ENCODE assay signal across 8 mouse cellular contexts in genomic region chr6:56715270-56715666, GRCm38 (mm10). TPM values are rescaled to one million over a fixed set of nuclear protein-coding genes. Genes with fewer than 3 reads are reported as not detected.
DNase-seq lines count a peak whose midpoint lies in the region; ATAC-seq lines count a peak whose summit lies in the region.

No protein-coding gene starts in this region.

- DNase-seq in lung, adult 18-20 months: peak; percentile 50 to 56
- DNase-seq in lung, postnatal 4 days: no peak
- DNase-seq in ZHBTc4 (ENCODE audit: low read depth, low spot score): peak; percentile 90
- DNase-seq in adrenal gland, adult 8-10 months: no peak
- no peak for DNase-seq in ovary, postnatal 10 days (ENCODE audit: low spot score)

- H3K36me3 ChIP-seq in forebrain, embryonic 16.5 days (ENCODE audit: control insufficient read depth, insufficient read depth): no peaks in the 10 kb centered on the region
- H3K36me3 ChIP-seq in limb, embryonic 13.5 days: no peaks in the 10 kb centered on the region
- no peaks in the 10 kb centered on the region for H3K36me3 ChIP-seq in midbrain, embryonic 15.5 days (replicated peaks)

- H3K27ac ChIP-seq in forebrain, embryonic 16.5 days (ENCODE audit: low read length): peak overlapping the region; percentile 97
- H3K27ac ChIP-seq in limb, embryonic 13.5 days: peak overlapping the region; percentile 94
- peak overlapping the region; percentile 95 for H3K27ac ChIP-seq in midbrain, embryonic 15.5 days

- H3K4me1 ChIP-seq in forebrain, embryonic 16.5 days (replicated peaks; ENCODE audit: control insufficient read depth, insufficient read depth, low read length): peaks cover 13% of the 10 kb centered on the region
- H3K4me1 ChIP-seq in limb, embryonic 13.5 days: peaks cover 9% of the 10 kb centered on the region
- peaks cover 18% of the 10 kb centered on the region for H3K4me1 ChIP-seq in midbrain, embryonic 15.5 days

- WGBS in forebrain, embryonic 16.5 days: under 1% methylated on average over 25 of the region's 25 CpGs
- under 1% methylated on average over 25 of the region's 25 CpGs for WGBS in limb, embryonic 13.5 days
- WGBS in midbrain, embryonic 15.5 days: under 1% methylated on average over 25 of the region's 25 CpGs

- H3K4me3 ChIP-seq in forebrain, embryonic 16.5 days (replicated peaks; ENCODE audit: low read length): peak overlapping the region; percentile 93
- peak overlapping the region; percentile 72 for H3K4me3 ChIP-seq in limb, embryonic 13.5 days
- peak overlapping the region; percentile 69 for H3K4me3 ChIP-seq in midbrain, embryonic 15.5 days

- peak overlapping the region; percentile 93 for H3K9ac ChIP-seq in forebrain, embryonic 16.5 days (replicated peaks; ENCODE audit: low read depth, low read length)
- peak overlapping the region; percentile 80 for H3K9ac ChIP-seq in limb, embryonic 13.5 days
- peak overlapping the region; percentile 78 for H3K9ac ChIP-seq in midbrain, embryonic 15.5 days

- no peak for ATAC-seq in forebrain, embryonic 16.5 days
- ATAC-seq in limb, embryonic 13.5 days (ENCODE audit: low FRiP score, low read depth): peak; percentile 14; the same call in 1 of the 2 replicates
- peak; percentile 75 for ATAC-seq in midbrain, embryonic 15.5 days (replicated peaks)

- no peaks in the 10 kb centered on the region for H3K9me3 ChIP-seq in forebrain, embryonic 16.5 days (ENCODE audit: control insufficient read depth, low read length)
- no peaks in the 10 kb centered on the region for H3K9me3 ChIP-seq in limb, embryonic 13.5 days
- no peaks in the 10 kb centered on the region for H3K9me3 ChIP-seq in midbrain, embryonic 15.5 days

- H3K27me3 ChIP-seq in forebrain, embryonic 16.5 days (replicated peaks; ENCODE audit: control insufficient read depth, insufficient read depth, low read length): no peaks in the 10 kb centered on the region
- H3K27me3 ChIP-seq in limb, embryonic 13.5 days: no peaks in the 10 kb centered on the region
- no peaks in the 10 kb centered on the region for H3K27me3 ChIP-seq in midbrain, embryonic 15.5 days (replicated peaks)

- peak overlapping the region; percentile 83 for H3K4me2 ChIP-seq in forebrain, embryonic 16.5 days (ENCODE audit: low read length)
- peak overlapping the region; percentile 73 for H3K4me2 ChIP-seq in limb, embryonic 13.5 days (replicated peaks)
- peak overlapping the region; percentile 65 for H3K4me2 ChIP-seq in midbrain, embryonic 15.5 days

RNA-seq across cellular contexts. Expression of gene Avl9, which starts 0.6 kb away (rescaled TPM):
- 40.3 and 45.8 TPM in 2 replicates for polyA plus RNA-seq in forebrain, embryonic 16.5 days (2015; fragmentation: Nextera tagmentation; extraction: Ambion mirVana)
- 11.6 and 13.7 TPM in 2 replicates for polyA plus RNA-seq in limb, embryonic 13.5 days (2015; fragmentation: Nextera tagmentation; extraction: Ambion mirVana)
- polyA plus RNA-seq in midbrain, embryonic 15.5 days (2015; fragmentation: Nextera tagmentation; extraction: Ambion mirVana): 28.8 and 31.9 TPM in 2 replicates
- total RNA-seq in adrenal gland, adult 8-10 months (2022): 10 to 100 TPM; 29.5 to 36.6 (median 31.3) TPM

RNA-seq across cellular contexts. Expression of gene Lsm5, which starts 10.8 kb away (rescaled TPM):
- 82.1 and 85.1 TPM in 2 replicates for polyA plus RNA-seq in forebrain, embryonic 16.5 days (2015; fragmentation: Nextera tagmentation; extraction: Ambion mirVana)
- 159 and 162 TPM in 2 replicates for polyA plus RNA-seq in limb, embryonic 13.5 days (2015; fragmentation: Nextera tagmentation; extraction: Ambion mirVana)
- polyA plus RNA-seq in midbrain, embryonic 15.5 days (2015; fragmentation: Nextera tagmentation; extraction: Ambion mirVana): 62.6 and 63.5 TPM in 2 replicates
- total RNA-seq in adrenal gland, adult 8-10 months (2022): 10 to 100 TPM; 20.1 to 25.2 (median 23.4) TPM

Comparison
In these comparisons a context has a peak if more than half of its experiments do, and no peak if none do; other contexts are left out.
1. DNase-seq: peak in lung, adult 18-20 months (2 of 2) and ZHBTc4 (single experiment); none in lung, postnatal 4 days (0 of 2), adrenal gland, adult 8-10 months (single experiment) and ovary, postnatal 10 days (single experiment).
2. Peak in every context shown above with its lines, with median percentiles within 50 percentile points of each other: H3K27ac ChIP-seq, H3K4me2 ChIP-seq, H3K4me3 ChIP-seq and H3K9ac ChIP-seq.